Mouse (Mus musculus) liver, embryonic 14.5 days (tissue): ENCODE data around the gene Inip. TPM values are rescaled to one million over a fixed set of nuclear protein-coding genes. Genes with fewer than 3 reads are reported as not detected.

Experiments used
- ATAC-seq: fragments of 200-750 bp; cut with Nextera tagmentation; 2 replicates; pipeline ENCODE4 v1.8.0; 2017; ENCODE audit warnings: moderate number of reproducible peaks, mild to moderate bottlenecking, moderate library complexity; ENCODE audit not compliant: insufficient read depth
- DNase-seq, 3 experiments: peaks; one replicate each; pipeline ENCODE4 v3.0.0-alpha.2; 2012 to 2013; ENCODE audit warnings: low read depth in 3 of 3, low spot score in 3 of 3
- H3K27ac ChIP-seq: fragments of 300-500 bp; sonication (generic); 2 replicates; pipeline ENCODE4 v1.5.1; 2014; ENCODE audit warnings: moderate library complexity, mild to moderate bottlenecking, control low read depth, inconsistent platforms
- H3K27me3 ChIP-seq: fragments of 300-500 bp; sonication (generic); 2 replicates; pipeline ENCODE4 v1.6.1; 2014; ENCODE audit warnings: mild to moderate bottlenecking, low read length, moderate library complexity; ENCODE audit not compliant: control insufficient read depth, insufficient read depth
- H3K36me3 ChIP-seq: fragments of 300-500 bp; sonication (generic); replicated peaks from 2 replicates; pipeline ENCODE4 v1.6.1; 2014; ENCODE audit warnings: low read depth; ENCODE audit not compliant: control insufficient read depth, insufficient read depth
- H3K4me1 ChIP-seq, 2 experiments: fragments of 200-500 bp in 1 of 2; fragments of 300-500 bp in 1 of 2; sonication (generic) in 1 of 2; replicated peaks; 2 replicates each; pipeline ENCODE4 v1.6.1; 2012 to 2014; ENCODE audit warnings: antibody characterized with exemption in 1 of 2, inconsistent platforms in 1 of 2, low read length in 1 of 2; ENCODE audit not compliant: control insufficient read depth in 2 of 2, insufficient read depth in 2 of 2
- H3K4me2 ChIP-seq: fragments of 300-500 bp; sonication (generic); 2 replicates; pipeline ENCODE4 v1.6.1; 2014; ENCODE audit warnings: low read depth, mild to moderate bottlenecking, control low read depth, moderate library complexity
- H3K4me3 ChIP-seq, 2 experiments: fragments of 200-500 bp in 1 of 2; fragments of 300-500 bp in 1 of 2; sonication (generic) in 1 of 2; 2 replicates each; pipeline ENCODE4 v1.5.1; 2012 to 2014; ENCODE audit warnings: low read depth in 2 of 2, low read length in 2 of 2, mild to moderate bottlenecking in 2 of 2, control low read depth in 1 of 2, inconsistent platforms in 1 of 2, moderate library complexity in 1 of 2; ENCODE audit not compliant: insufficient read depth in 1 of 2
- H3K9ac ChIP-seq: fragments of 300-500 bp; sonication (generic); replicated peaks from 2 replicates; pipeline ENCODE4 v1.6.1; 2014; ENCODE audit warnings: mild to moderate bottlenecking, control low read depth, moderate library complexity
- H3K9me3 ChIP-seq: fragments of 300-500 bp; sonication (generic); 2 replicates; pipeline ENCODE4 v1.6.1; 2016; ENCODE audit warnings: low read length, mixed read lengths; ENCODE audit not compliant: control insufficient read depth
- CTCF ChIP-seq: IDR thresholded peaks from 2 replicates; pipeline ENCODE4 v1.5.1; 2016; ENCODE audit warnings: antibody characterized with exemption, low read depth, control low read depth
- EP300 ChIP-seq: IDR thresholded peaks from 2 replicates; pipeline ENCODE4 v1.6.1; 2016; ENCODE audit warnings: antibody characterized with exemption, low read depth
- WGBS: fragments of 180-500 bp; shearing (Covaris S2); extraction: QIAGEN DNeasy Blood & Tissue Kit; methylation state at CpG from one replicate; pipeline ENCODE4 v1.1.7; 2014; ENCODE audit not compliant: insufficient replicate concordance; 5-methylcytosine and 5-hydroxymethylcytosine counted together
- polyA plus RNA-seq, 2 experiments: library from polyadenylated mRNA; depleted of rRNA in 1 of 2; stranded (reverse) in 1 of 2; unstranded in 1 of 2; fragments of >200 nt; fragmentation: Nextera tagmentation in 1 of 2; extraction: Ambion mirVana in 1 of 2; gene quantifications; 2 replicates each; pipeline versions ENCODE4 v1.2.1 to v1.2.3; 2012 to 2014

Inip gene
- polyA plus RNA-seq, 2 experiments: 8.1 to 16.7 TPM

DNA sequence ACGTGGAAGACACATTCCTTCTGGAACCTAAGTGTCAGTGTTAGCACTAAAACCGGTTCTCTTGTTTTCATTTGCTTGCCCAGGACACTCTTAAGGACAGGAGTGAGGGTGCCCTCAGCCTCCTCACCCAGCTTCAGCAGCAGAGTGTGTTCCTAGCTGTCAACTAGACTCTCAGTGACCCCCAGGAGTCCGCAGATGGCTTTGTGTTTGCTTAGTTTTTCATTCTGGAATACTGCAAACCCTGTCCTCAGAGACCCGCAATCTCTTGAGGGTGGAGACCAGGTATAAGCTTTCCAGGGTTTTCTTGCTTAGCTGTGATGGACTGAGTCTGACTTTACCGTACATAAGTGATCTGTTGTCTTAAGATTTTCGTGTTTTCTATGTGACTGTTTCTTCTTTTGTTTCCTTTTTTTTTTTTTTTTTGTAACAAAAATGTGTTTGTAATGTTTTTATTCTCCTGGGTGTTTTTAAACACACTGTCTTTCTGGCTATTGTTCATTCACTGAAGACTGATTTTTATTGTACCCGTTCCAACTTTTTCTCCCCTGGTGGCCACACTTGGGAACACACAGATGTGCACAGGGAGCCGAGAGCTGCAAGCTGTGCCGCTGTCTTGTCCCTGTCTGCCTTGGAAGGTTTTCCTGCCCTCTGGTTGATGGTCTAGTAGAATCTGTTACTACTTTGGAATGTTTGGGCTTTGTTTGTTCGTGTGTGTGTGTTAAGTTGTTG lies 40.6 kb downstream of the Inip start:
- peaks cover 0 to 4% of the 10 kb centered on the region in 2 experiments; a peak in 2 of 4 replicates for H3K4me1 ChIP-seq
- 59% methylated on average over 10 of the region's 10 CpGs for WGBS
- H3K4me2 ChIP-seq: no peak overlapping the region
- DNase-seq (no peak), ATAC-seq (no peak)
- H3K4me3 ChIP-seq: no peak overlapping the region
- H3K9me3 ChIP-seq: no peaks in the 10 kb centered on the region
- no peak overlapping the region for H3K9ac ChIP-seq
- peak; percentile 61 for TF ChIP-seq CTCF
- TF ChIP-seq EP300: no peak
- H3K27ac ChIP-seq: no peak overlapping the region
- no peaks in the 10 kb centered on the region for H3K36me3 ChIP-seq
- no peaks in the 10 kb centered on the region for H3K27me3 ChIP-seq

DNA sequence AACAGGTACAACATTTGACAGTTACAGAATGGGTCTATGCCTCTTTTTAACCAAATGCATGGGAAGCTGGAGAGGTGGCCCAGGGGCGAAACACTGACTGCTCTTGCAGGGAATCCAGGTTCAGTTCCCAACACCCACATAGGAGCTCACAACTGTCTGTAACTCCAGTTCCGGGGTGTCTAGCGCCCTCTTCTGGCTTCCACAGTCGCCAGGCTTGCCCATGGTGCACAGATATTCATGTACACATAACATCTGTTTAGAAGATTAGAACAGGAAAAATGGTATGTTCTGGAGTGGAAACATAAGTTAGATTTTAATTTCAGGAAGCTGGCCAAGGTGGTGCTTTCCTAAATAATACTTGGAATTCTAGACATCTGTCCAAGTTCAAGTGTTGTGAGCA lies 41.4 kb downstream of the Inip start:
- no peaks in the 10 kb centered on the region for H3K27me3 ChIP-seq
- ATAC-seq: no peak
- H3K4me1 ChIP-seq: peaks cover 0 to 2% of the 10 kb centered on the region in 2 experiments; a peak in 2 of 4 replicates
- TF ChIP-seq CTCF: peak; percentile 44
- no peak for TF ChIP-seq EP300
- WGBS: 60% methylated on average over 4 of the region's 4 CpGs
- no peak overlapping the region for H3K4me3 ChIP-seq
- no peak overlapping the region for H3K9ac ChIP-seq
- H3K27ac ChIP-seq: no peak overlapping the region
- no peaks in the 10 kb centered on the region for H3K9me3 ChIP-seq
- H3K36me3 ChIP-seq: no peaks in the 10 kb centered on the region
- H3K4me2 ChIP-seq: no peak overlapping the region
- DNase-seq: no peak

DNA sequence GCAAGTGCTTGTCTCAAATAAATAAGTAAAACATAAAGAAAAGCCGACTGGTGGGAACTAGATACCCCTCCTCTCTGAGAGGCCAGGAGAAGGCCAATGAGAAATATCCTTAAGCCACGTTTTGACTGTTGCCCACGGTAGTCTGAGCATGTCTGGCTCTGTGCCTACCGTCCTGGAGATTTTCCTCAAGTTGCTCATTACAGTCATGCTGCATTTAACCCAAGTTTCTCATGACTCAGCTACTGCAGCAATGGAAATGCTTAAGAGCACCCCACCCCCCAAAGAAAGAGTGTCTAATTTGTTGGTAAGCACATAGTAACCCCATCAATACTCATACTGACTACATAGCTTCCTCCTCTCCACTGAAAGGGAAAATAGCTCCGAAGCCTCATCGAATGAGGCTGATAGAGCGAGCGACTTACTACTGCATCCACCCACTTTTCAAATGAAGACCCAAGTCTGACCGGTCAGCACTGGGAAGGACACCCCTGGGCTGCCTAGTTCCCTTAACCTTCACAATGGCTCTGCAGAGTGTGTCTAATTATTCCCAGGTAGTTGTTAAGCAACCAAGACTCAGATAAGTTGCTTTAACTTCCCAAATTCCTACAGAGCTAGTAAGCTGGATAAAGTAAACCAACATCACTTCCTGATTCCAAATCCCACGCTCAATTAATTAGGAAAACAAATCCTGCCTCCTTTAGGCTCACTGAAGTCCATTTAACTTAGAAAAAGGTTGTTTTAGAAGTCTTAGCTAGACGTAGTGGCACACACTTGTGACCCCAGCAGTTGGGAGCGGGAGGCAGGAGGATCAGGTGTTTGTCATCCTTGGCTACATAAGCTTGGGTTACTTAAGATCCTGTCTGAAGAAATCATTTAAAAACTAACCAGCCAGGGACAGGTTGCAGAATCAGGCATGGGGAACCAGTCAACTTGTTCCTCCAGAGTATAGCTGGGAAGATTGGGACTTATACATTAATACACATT lies 43.6 kb downstream of the Inip start:
- Histone ChIP-seq H3K27ac (no peak overlapping the region), H3K4me1 (no peaks in the 10 kb centered on the region), H3K4me2 (no peak overlapping the region), H3K27me3 (no peaks in the 10 kb centered on the region), H3K36me3 (no peaks in the 10 kb centered on the region), H3K9me3 (no peaks in the 10 kb centered on the region), H3K4me3 (no peak overlapping the region), H3K9ac (no peak overlapping the region)
- TF ChIP-seq EP300 (no peak), CTCF (no peak)
- 74% methylated on average over 12 of the region's 12 CpGs for WGBS
- ATAC-seq: no peak
- DNase-seq: no peak

DNA sequence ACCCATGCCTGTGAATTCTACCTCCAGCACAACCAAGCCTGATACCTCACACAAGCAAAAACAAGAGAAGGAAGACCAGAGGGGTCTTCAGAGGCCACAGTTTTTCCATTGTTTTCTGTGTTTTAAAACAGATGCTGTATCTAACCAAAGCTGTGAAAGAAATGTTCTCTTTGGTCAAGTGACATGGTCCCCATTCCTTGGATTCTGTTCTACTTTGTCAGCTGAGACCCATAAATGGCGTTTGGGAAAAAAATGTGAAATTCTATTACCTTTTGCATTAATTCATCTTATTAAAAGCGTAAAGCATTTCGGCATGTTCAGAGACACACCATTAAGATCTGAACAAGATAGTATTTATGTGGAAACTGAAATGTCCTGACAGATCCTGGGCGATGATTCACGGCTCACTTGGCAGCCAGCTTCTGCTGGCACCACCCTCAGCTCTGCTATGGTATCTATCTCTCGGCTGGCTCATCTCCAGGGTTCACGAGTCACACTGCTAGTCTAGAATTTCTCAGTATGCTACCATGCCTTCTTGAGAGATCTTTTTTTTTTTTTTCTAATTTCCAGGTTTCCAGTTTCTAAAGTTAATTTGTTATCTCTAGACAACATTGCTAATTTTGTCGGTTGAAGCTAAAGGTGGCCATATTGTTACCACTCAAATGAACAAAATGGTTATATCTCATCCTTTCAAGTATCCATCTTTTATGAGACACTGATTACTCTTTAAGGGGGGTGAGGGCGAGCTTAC lies 44.9 kb downstream of the Inip start:
- DNase-seq: no peak
- no peak overlapping the region for H3K4me2 ChIP-seq
- no peaks in the 10 kb centered on the region for H3K4me1 ChIP-seq
- ATAC-seq: no peak
- no peaks in the 10 kb centered on the region for H3K9me3 ChIP-seq
- H3K27ac ChIP-seq: no peak overlapping the region
- no peaks in the 10 kb centered on the region for H3K27me3 ChIP-seq
- H3K4me3 ChIP-seq: no peak overlapping the region
- no peaks in the 10 kb centered on the region for H3K36me3 ChIP-seq
- TF ChIP-seq EP300 (0 out of 2 replicates have a peak, but pooled peaks have one; percentile 15), CTCF (no peak)
- H3K9ac ChIP-seq: no peak overlapping the region
- 59% methylated on average over 9 of the region's 9 CpGs for WGBS
